Mouse (Mus musculus) subcutaneous adipose tissue, adult 2 months (tissue): Measurements from ENCODE around the gene Gm3239. TPM values are rescaled to one million over a fixed set of nuclear protein-coding genes. Genes with fewer than 3 reads are reported as not detected.

Experiments
- polyA plus RNA-seq: library from polyadenylated mRNA; depleted of rRNA; stranded (reverse); fragments of >200 nt; gene quantifications from 2 replicates; pipeline ENCODE4 v1.2.3, GENCODE M21; 2012; ENCODE audit warnings: low replicate concordance; rRNA removed

Gm3239 gene
- not detected in 2 replicates for polyA plus RNA-seq

DNA sequence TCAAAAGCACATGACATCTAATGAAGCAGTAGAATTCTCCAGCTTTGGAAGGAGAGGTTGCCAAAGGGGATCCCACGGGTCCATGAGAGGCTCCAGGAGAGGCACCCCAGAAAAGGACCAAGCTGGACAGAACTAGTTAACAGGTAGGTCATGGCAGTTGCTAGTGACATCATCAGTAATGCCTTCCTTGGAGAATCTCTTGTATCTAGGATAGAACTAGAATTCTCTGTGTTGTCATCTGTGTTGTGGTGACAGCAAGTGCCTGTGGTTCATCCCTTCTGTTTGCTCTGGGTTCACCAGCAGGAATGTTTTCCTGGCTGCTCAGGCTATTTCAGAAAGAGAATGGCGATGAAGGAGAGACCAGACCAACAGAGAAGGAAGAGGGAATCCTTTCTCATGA lies at the start of gene Gm3239:
Gene Gm3239 (plus strand): TSS at position 301 of the 400 bp plus-strand sequence.

DNA sequence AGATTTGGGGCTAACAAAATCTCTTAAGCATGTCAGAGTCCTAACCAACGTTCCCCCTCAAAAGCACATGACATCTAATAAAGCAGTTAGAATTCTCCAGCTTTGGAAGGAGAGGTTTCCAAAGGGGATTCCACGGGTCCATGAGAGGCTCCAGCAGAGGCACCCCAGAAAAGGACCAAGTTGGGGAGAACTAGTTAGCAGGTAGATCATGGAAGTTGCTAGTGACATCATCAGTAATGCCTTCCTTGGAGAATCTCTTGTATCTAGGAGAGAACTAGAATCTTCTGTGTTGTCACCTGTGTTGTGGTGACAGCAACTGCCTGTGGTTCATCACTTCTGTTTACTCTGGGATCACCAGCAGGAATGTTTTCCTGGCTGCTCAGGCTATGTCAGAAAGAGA lies 31.9 kb upstream of the Gm3239 start, which contains the start of gene Gm8159:
Gene Gm8159 (plus strand): TSS at position 301 of the 400 bp plus-strand sequence.

DNA sequence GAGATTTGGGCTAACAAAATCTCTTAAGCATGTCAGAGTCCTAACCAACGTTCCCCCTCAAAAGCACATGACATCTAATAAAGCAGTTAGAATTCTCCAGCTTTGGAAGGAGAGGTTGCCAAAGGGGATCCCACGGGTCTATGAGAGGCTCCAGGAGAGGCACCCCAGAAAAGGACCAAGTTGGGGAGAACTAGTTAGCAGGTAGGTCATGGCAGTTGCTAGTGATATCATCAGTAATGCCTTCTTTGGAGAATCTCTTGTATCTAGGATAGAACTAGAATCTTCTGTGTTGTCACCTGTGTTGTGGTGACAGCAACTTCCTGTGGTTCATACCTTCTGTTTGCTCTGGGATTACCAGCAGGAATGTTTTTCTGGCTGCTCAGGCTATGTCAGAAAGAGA lies 44.9 kb downstream of the Gm3239 start, which contains the start of gene Gm7876:
Gene Gm7876 (plus strand): TSS at position 301 of the 400 bp plus-strand sequence.

Other genes with a start within 250 kb of the Gm3239 start
- 0.06 and 0.37 TPM in 2 replicates for gene Gm3164, start 248.7 kb upstream of the Gm3239 start, polyA plus RNA-seq
- gene Gm3173, start 233.2 kb upstream of the Gm3239 start, polyA plus RNA-seq = 0.40 TPM in 1 of 2 replicates, not detected in the other
- gene Gm3182, start 182.4 kb upstream of the Gm3239 start, polyA plus RNA-seq = not detected in 2 replicates
- not detected in 2 replicates for gene Gm3047, start 108.8 kb upstream of the Gm3239 start, polyA plus RNA-seq
- not detected in 2 replicates for gene Gm8159, start 31.8 kb upstream of the Gm3239 start, polyA plus RNA-seq
- gene Gm7876, start 45.0 kb downstream of the Gm3239 start, polyA plus RNA-seq = not detected in 2 replicates
- 0.66 TPM in 1 of 2 replicates, not detected in the other for gene Gm3252, start 62.6 kb downstream of the Gm3239 start, polyA plus RNA-seq
- gene Gm9602, start 112.1 kb downstream of the Gm3239 start, polyA plus RNA-seq = not detected in 2 replicates
- not detected in 2 replicates for gene Gm3269, start 173.9 kb downstream of the Gm3239 start, polyA plus RNA-seq
- not detected in 2 replicates for gene Gm3264, start 191.4 kb downstream of the Gm3239 start, polyA plus RNA-seq
- 0.09 TPM in 1 of 2 replicates, not detected in the other for gene Gm3278, start 228.2 kb downstream of the Gm3239 start, polyA plus RNA-seq